Mouse (Mus musculus): Measurements from ENCODE around the gene Itgav. TPM values are rescaled to one million over a fixed set of nuclear protein-coding genes. Genes with fewer than 3 reads are reported as not detected.

Gene Itgav
- polyA plus RNA-seq, 1 experiment from 2014 or later, result 74.3 TPM

- Histone ChIP-seq H3K27me3 (ENCODE audit: control insufficient read depth, insufficient read depth, low read length) (no peaks in the 10 kb centered on the region), H3K4me3 (ENCODE audit: low read depth, low read length) (no peak overlapping the region), H3K4me1 (replicated peaks; ENCODE audit: control insufficient read depth, insufficient read depth) (no peaks in the 10 kb centered on the region), H3K36me3 (ENCODE audit: control insufficient read depth, insufficient read depth, low read length) (no peaks in the 10 kb centered on the region), H3K9ac (ENCODE audit: low read length) (no peak overlapping the region), H3K4me2 (replicated peaks; ENCODE audit: low read depth) (no peak overlapping the region), H3K9me3 (ENCODE audit: control insufficient read depth, low read length) (no peaks in the 10 kb centered on the region), H3K27ac (replicated peaks) (no peak overlapping the region)
- WGBS, result 77% methylated on average over 7 of the region's 7 CpGs
- DNase-seq (ENCODE audit: low spot score), result no peak
- TF ChIP-seq EP300 (optimal IDR thresholded peaks at IDR 0.05) (no peak), CTCF (IDR thresholded peaks at IDR 0.05; ENCODE audit: low read depth) (no peak)
- ATAC-seq (ENCODE audit: low FRiP score, low TSS enrichment), result no peak
Measured at GRCm38 (mm10) chr2:83762106-83762855, 38.1 kb downstream of the Itgav start.

GRCm38 (mm10) chr2:83766058-83766457 lies 41.9 kb downstream of the Itgav start:
- H3K9ac ChIP-seq (ENCODE audit: low read length), result no peak overlapping the region
- WGBS, result 49% methylated on average over 6 of the region's 6 CpGs
- no peaks in the 10 kb centered on the region for H3K27me3 ChIP-seq (ENCODE audit: control insufficient read depth, insufficient read depth, low read length)
- no peak overlapping the region for H3K4me2 ChIP-seq (replicated peaks; ENCODE audit: low read depth)
- DNase-seq (ENCODE audit: low spot score), result no peak
- no peak overlapping the region for H3K27ac ChIP-seq (replicated peaks)
- H3K4me1 ChIP-seq (replicated peaks; ENCODE audit: control insufficient read depth, insufficient read depth), result no peaks in the 10 kb centered on the region
- TF ChIP-seq CTCF (IDR thresholded peaks at IDR 0.05; ENCODE audit: low read depth) (no peak), EP300 (optimal IDR thresholded peaks at IDR 0.05) (no peak)
- H3K9me3 ChIP-seq (ENCODE audit: control insufficient read depth, low read length), result no peaks in the 10 kb centered on the region
- no peak for ATAC-seq (ENCODE audit: low FRiP score, low TSS enrichment)
- H3K36me3 ChIP-seq (ENCODE audit: control insufficient read depth, insufficient read depth, low read length), result peaks cover under 1% of the 10 kb centered on the region; the same call in 1 of the 2 replicates
- no peak overlapping the region for H3K4me3 ChIP-seq (ENCODE audit: low read depth, low read length)

GRCm38 (mm10) chr2:83766878-83767277 lies 42.7 kb downstream of the Itgav start:
- H3K9ac ChIP-seq (ENCODE audit: low read length), result no peak overlapping the region

GRCm38 (mm10) chr2:83768311-83769047 lies 44.3 kb downstream of the Itgav start:
- no peak for TF ChIP-seq EP300 (optimal IDR thresholded peaks at IDR 0.05)
- TF ChIP-seq CTCF (IDR thresholded peaks at IDR 0.05; ENCODE audit: low read depth), result no peak
- no peak overlapping the region for H3K4me2 ChIP-seq (replicated peaks; ENCODE audit: low read depth)
- no peak overlapping the region for H3K4me3 ChIP-seq (ENCODE audit: low read depth, low read length)
- no peak for DNase-seq (ENCODE audit: low spot score)
- ATAC-seq (ENCODE audit: low FRiP score, low TSS enrichment), result no peak
- H3K4me1 ChIP-seq (replicated peaks; ENCODE audit: control insufficient read depth, insufficient read depth), result no peaks in the 10 kb centered on the region
- H3K36me3 ChIP-seq (ENCODE audit: control insufficient read depth, insufficient read depth, low read length), result peaks cover 8% of the 10 kb centered on the region; the same call in 1 of the 2 replicates
- H3K9ac ChIP-seq (ENCODE audit: low read length), result no peak overlapping the region
- no peak overlapping the region for H3K27ac ChIP-seq (replicated peaks)
- H3K9me3 ChIP-seq (ENCODE audit: control insufficient read depth, low read length), result no peaks in the 10 kb centered on the region
- WGBS, result 89% methylated on average over 4 of the region's 4 CpGs
- no peaks in the 10 kb centered on the region for H3K27me3 ChIP-seq (ENCODE audit: control insufficient read depth, insufficient read depth, low read length)

More at GRCm38 (mm10) chr2:83766878-83767277, 42.7 kb downstream of the Itgav start:
- H3K27me3 ChIP-seq (ENCODE audit: control insufficient read depth, insufficient read depth, low read length), result no peaks in the 10 kb centered on the region
- H3K27ac ChIP-seq (replicated peaks), result no peak overlapping the region
- H3K36me3 ChIP-seq (ENCODE audit: control insufficient read depth, insufficient read depth, low read length), result peaks cover 3% of the 10 kb centered on the region; the same call in 1 of the 2 replicates
- no peak overlapping the region for H3K4me3 ChIP-seq (ENCODE audit: low read depth, low read length)
- no peak overlapping the region for H3K4me2 ChIP-seq (replicated peaks; ENCODE audit: low read depth)
- no peaks in the 10 kb centered on the region for H3K9me3 ChIP-seq (ENCODE audit: control insufficient read depth, low read length)
- no peaks in the 10 kb centered on the region for H3K4me1 ChIP-seq (replicated peaks; ENCODE audit: control insufficient read depth, insufficient read depth)
- no peak for DNase-seq (ENCODE audit: low spot score)
- no peak for ATAC-seq (ENCODE audit: low FRiP score, low TSS enrichment)
- TF ChIP-seq EP300 (optimal IDR thresholded peaks at IDR 0.05) (no peak), CTCF (IDR thresholded peaks at IDR 0.05; ENCODE audit: low read depth) (no peak)
- 90% methylated on average over 1 of the region's 1 CpGs for whole genome bisulfite sequencing

GRCm38 (mm10) chr2:83771155-83771812 lies 47.1 kb downstream of the Itgav start:
- Histone ChIP-seq H3K4me1 (replicated peaks; ENCODE audit: control insufficient read depth, insufficient read depth) (no peaks in the 10 kb centered on the region), H3K36me3 (ENCODE audit: control insufficient read depth, insufficient read depth, low read length) (peaks cover 11% of the 10 kb centered on the region; the same call in 1 of the 2 replicates), H3K27ac (replicated peaks) (no peak overlapping the region), H3K9me3 (ENCODE audit: control insufficient read depth, low read length) (no peaks in the 10 kb centered on the region), H3K9ac (ENCODE audit: low read length) (no peak overlapping the region), H3K4me2 (replicated peaks; ENCODE audit: low read depth) (no peak overlapping the region), H3K27me3 (ENCODE audit: control insufficient read depth, insufficient read depth, low read length) (no peaks in the 10 kb centered on the region), H3K4me3 (ENCODE audit: low read depth, low read length) (no peak overlapping the region)
- ATAC-seq (ENCODE audit: low FRiP score, low TSS enrichment) (peak; percentile 66; the same call in 1 of the 2 replicates), DNase-seq (ENCODE audit: low spot score) (peak; percentile 50)
- 58% methylated on average over 7 of the region's 7 CpGs for WGBS
- TF ChIP-seq EP300 (optimal IDR thresholded peaks at IDR 0.05) (no peak), CTCF (IDR thresholded peaks at IDR 0.05; ENCODE audit: low read depth) (peak; percentile 93)
